Mouse (Mus musculus) MEL (cell line): ENCODE measurements around the gene Rnf151. TPM values are rescaled to one million over a fixed set of nuclear protein-coding genes. Genes with fewer than 3 reads are reported as not detected.

Source experiments
- DNase-seq: peaks from one replicate; pipeline ENCODE4 v3.0.0; 2011; ENCODE audit warnings: low read depth, low spot score
- H3K27ac ChIP-seq: 2 replicates; pipeline ENCODE4 v1.5.1; 2012; ENCODE audit warnings: low read depth, mild to moderate bottlenecking, control low read depth, low read length, moderate library complexity; ENCODE audit not compliant: control insufficient read depth
- H3K27me3 ChIP-seq, 2 experiments: fragments of 150-350 bp in 1 of 2; sonication (generic) in 1 of 2; 2 replicates each; pipeline ENCODE4 v1.6.1; 2012; ENCODE audit warnings: low read length in 2 of 2, mild to moderate bottlenecking in 2 of 2, improper control_type of control experiment in 1 of 2, moderate library complexity in 1 of 2; ENCODE audit not compliant: insufficient read depth in 2 of 2, control insufficient read depth in 1 of 2
- H3K36me3 ChIP-seq, 2 experiments: 2 replicates each; pipeline ENCODE4 v1.6.1; 2012 to 2014; ENCODE audit warnings: low read length in 2 of 2, improper control_type of control experiment in 1 of 2, inconsistent platforms in 1 of 2, mild to moderate bottlenecking in 1 of 2; ENCODE audit not compliant: insufficient read depth in 2 of 2, control insufficient read depth in 1 of 2
- H3K4me1 ChIP-seq, 2 experiments: fragments of 150-350 bp in 1 of 2; sonication (generic) in 1 of 2; 2 replicates each; pipeline ENCODE4 v1.6.1; 2012; ENCODE audit warnings: low read length in 2 of 2, improper control_type of control experiment in 1 of 2, mild to moderate bottlenecking in 1 of 2; ENCODE audit not compliant: insufficient read depth in 2 of 2, control insufficient read depth in 1 of 2
- H3K4me3 ChIP-seq, 2 experiments: fragments of 150-350 bp in 1 of 2; sonication (generic) in 1 of 2; 2 replicates each; pipeline ENCODE4 v1.5.1; 2012; ENCODE audit warnings: low read depth in 2 of 2, low read length in 2 of 2, mild to moderate bottlenecking in 2 of 2, moderate library complexity in 2 of 2, control low read depth in 1 of 2, improper control_type of control experiment in 1 of 2; ENCODE audit not compliant: control insufficient read depth in 1 of 2, insufficient read depth in 1 of 2
- H3K79me2 ChIP-seq: 2 replicates; pipeline ENCODE4 v1.6.1; 2012; ENCODE audit warnings: mild to moderate bottlenecking, low read length, moderate library complexity; ENCODE audit not compliant: control insufficient read depth, poor library complexity, insufficient read depth
- H3K9ac ChIP-seq: 2 replicates; pipeline ENCODE4 v1.6.1; 2012; ENCODE audit warnings: low read depth, mild to moderate bottlenecking, control low read depth, low read length, moderate library complexity; ENCODE audit not compliant: control insufficient read depth, poor library complexity, severe bottlenecking
- H3K9me3 ChIP-seq: fragments of 150-350 bp; sonication (generic); replicated peaks from 2 replicates; pipeline ENCODE4 v1.6.1; 2012; ENCODE audit warnings: mild to moderate bottlenecking, low read length, improper control_type of control experiment, moderate library complexity; ENCODE audit not compliant: insufficient read depth
- BHLHE40 ChIP-seq: IDR thresholded peaks from 2 replicates; pipeline ENCODE4 v1.6.1; 2012; ENCODE audit warnings: low read depth, mild to moderate bottlenecking, inconsistent platforms, low read length, improper control_type of control experiment, borderline replicate concordance
- CHD1 ChIP-seq: IDR thresholded peaks from 2 replicates; pipeline ENCODE4 v1.6.1; 2012; ENCODE audit warnings: low read depth, mild to moderate bottlenecking, inconsistent platforms, low read length, improper control_type of control experiment
- CHD2 ChIP-seq: IDR thresholded peaks from 2 replicates; pipeline ENCODE4 v1.6.1; 2011; ENCODE audit warnings: low read length, improper control_type of control experiment
- CTCF ChIP-seq, 3 experiments: IDR thresholded peaks in 2 of 3; conservative IDR thresholded peaks in 1 of 3; 2 replicates each; pipeline ENCODE4 v1.5.1; 2011 to 2012; ENCODE audit warnings: low read length in 3 of 3, low read depth in 2 of 3, mild to moderate bottlenecking in 2 of 3, improper control_type of control experiment in 1 of 3, inconsistent platforms in 1 of 3, mixed read lengths in 1 of 3, moderate library complexity in 1 of 3; ENCODE audit not compliant: control insufficient read depth in 1 of 3, insufficient read depth in 1 of 3, poor library complexity in 1 of 3, severe bottlenecking in 1 of 3
- ELF1 ChIP-seq: IDR thresholded peaks from 2 replicates; pipeline ENCODE4 v1.6.1; 2014; ENCODE audit warnings: low read depth, mild to moderate bottlenecking, inconsistent platforms, low read length, improper control_type of control experiment, moderate library complexity
- EP300 ChIP-seq, 2 experiments: IDR thresholded peaks; 2 replicates each; pipeline ENCODE4 v1.6.1; 2011; ENCODE audit warnings: improper control_type of control experiment in 2 of 2, low read length in 2 of 2, low read depth in 1 of 2, mild to moderate bottlenecking in 1 of 2
- ETS1 ChIP-seq: IDR thresholded peaks from 2 replicates; pipeline ENCODE4 v1.6.1; 2012; ENCODE audit warnings: low read depth, mild to moderate bottlenecking, inconsistent platforms, low read length, improper control_type of control experiment, moderate library complexity
- GABPA ChIP-seq: IDR thresholded peaks from 2 replicates; pipeline ENCODE4 v1.6.1; 2012; ENCODE audit warnings: low read depth, mild to moderate bottlenecking, inconsistent platforms, low read length, improper control_type of control experiment, moderate library complexity
- GATA1 ChIP-seq: IDR thresholded peaks from 2 replicates; pipeline ENCODE4 v1.6.1; 2011; ENCODE audit warnings: low read depth, low read length, improper control_type of control experiment
- HCFC1 ChIP-seq: IDR thresholded peaks from 2 replicates; pipeline ENCODE4 v1.6.1; 2012; ENCODE audit warnings: low read depth, mild to moderate bottlenecking, inconsistent platforms, low read length, improper control_type of control experiment, moderate library complexity
- JUND ChIP-seq: IDR thresholded peaks from 2 replicates; pipeline ENCODE4 v1.6.1; 2011; ENCODE audit warnings: low read depth, mild to moderate bottlenecking, improper control_type of control experiment, low read length
- KAT2A ChIP-seq: conservative IDR thresholded peaks from 2 replicates; pipeline ENCODE4 v1.6.1; 2012; ENCODE audit warnings: low read depth, low read length, improper control_type of control experiment, inconsistent platforms
- MAFK ChIP-seq: IDR thresholded peaks from 2 replicates; pipeline ENCODE4 v1.6.1; 2011; ENCODE audit warnings: low read depth, mild to moderate bottlenecking, low read length, improper control_type of control experiment, borderline replicate concordance
- MAZ ChIP-seq: IDR thresholded peaks from 2 replicates; pipeline ENCODE4 v1.6.1; 2012; ENCODE audit warnings: low read depth, mild to moderate bottlenecking, inconsistent platforms, low read length, improper control_type of control experiment
- MEF2A ChIP-seq: IDR thresholded peaks from 2 replicates; pipeline ENCODE4 v1.6.1; 2014; ENCODE audit warnings: low read depth, mild to moderate bottlenecking, inconsistent platforms, low read length, improper control_type of control experiment; ENCODE audit not compliant: poor library complexity, insufficient replicate concordance, severe bottlenecking; ENCODE audit errors: extremely low read depth
- MXI1 ChIP-seq: IDR thresholded peaks from 2 replicates; pipeline ENCODE4 v1.6.1; 2011; ENCODE audit warnings: mild to moderate bottlenecking, low read depth, low read length, improper control_type of control experiment
- MYB ChIP-seq: IDR thresholded peaks from 2 replicates; pipeline ENCODE4 v1.6.1; 2011; ENCODE audit warnings: mild to moderate bottlenecking, low read depth, low read length, improper control_type of control experiment
- MYC ChIP-seq: IDR thresholded peaks from 2 replicates; pipeline ENCODE4 v1.6.1; 2011; ENCODE audit warnings: low read depth, mild to moderate bottlenecking, low read length, improper control_type of control experiment, moderate library complexity
- NELFE ChIP-seq: IDR thresholded peaks from 2 replicates; pipeline ENCODE4 v1.6.1; 2011; ENCODE audit warnings: low read depth, low read length, improper control_type of control experiment
- NRF1 ChIP-seq: IDR thresholded peaks from 2 replicates; pipeline ENCODE4 v1.6.1; 2014; ENCODE audit warnings: low read depth, mild to moderate bottlenecking, inconsistent platforms, low read length, improper control_type of control experiment, moderate library complexity; ENCODE audit not compliant: poor library complexity, insufficient read depth, severe bottlenecking
- POLR2A ChIP-seq, 2 experiments: IDR thresholded peaks; 2 replicates each; pipeline ENCODE4 v1.6.1; 2011 to 2012; ENCODE audit warnings: low read length in 2 of 2, mild to moderate bottlenecking in 2 of 2, control low read depth in 1 of 2, improper control_type of control experiment in 1 of 2, low read depth in 1 of 2, moderate library complexity in 1 of 2; ENCODE audit not compliant: control insufficient read depth in 1 of 2, insufficient read depth in 1 of 2, poor library complexity in 1 of 2
- POLR2AphosphoS2 ChIP-seq: IDR thresholded peaks from 2 replicates; pipeline ENCODE4 v1.6.1; 2011; ENCODE audit warnings: low read length, improper control_type of control experiment
- POLR2AphosphoS5 ChIP-seq: IDR thresholded peaks from 2 replicates; pipeline ENCODE4 v1.6.1; 2012; ENCODE audit warnings: low read depth, borderline replicate concordance, mild to moderate bottlenecking, inconsistent platforms, low read length, moderate library complexity, mixed read lengths
- RAD21 ChIP-seq: IDR thresholded peaks from 2 replicates; pipeline ENCODE4 v1.6.1; 2011; ENCODE audit warnings: mild to moderate bottlenecking, low read depth, low read length, improper control_type of control experiment
- RCOR1 ChIP-seq: IDR thresholded peaks from 2 replicates; pipeline ENCODE4 v1.6.1; 2012; ENCODE audit warnings: low read depth, mild to moderate bottlenecking, inconsistent platforms, low read length, improper control_type of control experiment
- SIN3A ChIP-seq: IDR thresholded peaks from 2 replicates; pipeline ENCODE4 v1.6.1; 2012; ENCODE audit warnings: low read length, improper control_type of control experiment, inconsistent platforms
- SMC3 ChIP-seq: IDR thresholded peaks from 2 replicates; pipeline ENCODE4 v1.6.1; 2011; ENCODE audit warnings: low read depth, low read length, improper control_type of control experiment
- TBP ChIP-seq: IDR thresholded peaks from 2 replicates; pipeline ENCODE4 v1.8.0; 2011; ENCODE audit warnings: low read depth, low read length, improper control_type of control experiment
- TCF12 ChIP-seq: IDR thresholded peaks from 2 replicates; pipeline ENCODE4 v1.6.1; 2014; ENCODE audit warnings: low read depth, mild to moderate bottlenecking, inconsistent platforms, low read length, improper control_type of control experiment, moderate library complexity
- UBTF ChIP-seq: IDR thresholded peaks from 2 replicates; pipeline ENCODE4 v1.6.1; 2012; ENCODE audit warnings: low read depth, mild to moderate bottlenecking, inconsistent platforms, low read length, improper control_type of control experiment, moderate library complexity, borderline replicate concordance; ENCODE audit not compliant: insufficient read depth
- USF1 ChIP-seq: IDR thresholded peaks from 2 replicates; pipeline ENCODE4 v1.6.1; 2014; ENCODE audit warnings: low read depth, mild to moderate bottlenecking, inconsistent platforms, low read length, improper control_type of control experiment, moderate library complexity
- ZC3H11A ChIP-seq: IDR thresholded peaks from 2 replicates; pipeline ENCODE4 v1.6.1; 2012; ENCODE audit warnings: low read depth, mild to moderate bottlenecking, inconsistent platforms, low read length, improper control_type of control experiment
- ZMIZ1 ChIP-seq: IDR thresholded peaks from 2 replicates; pipeline ENCODE4 v1.6.1; 2012; ENCODE audit warnings: low read depth, mild to moderate bottlenecking, inconsistent platforms, low read length, improper control_type of control experiment, moderate library complexity
- ZNF384 ChIP-seq: IDR thresholded peaks from 2 replicates; pipeline ENCODE4 v1.6.1; 2012; ENCODE audit warnings: low read depth, mild to moderate bottlenecking, inconsistent platforms, low read length, improper control_type of control experiment
- polyA plus RNA-seq, 2 experiments: library from polyadenylated mRNA; stranded (reverse) in 1 of 2; unstranded in 1 of 2; fragments of >175 nt in 1 of 2; fragments of >200 nt in 1 of 2; gene quantifications; 2 replicates each; pipeline versions ENCODE4 v1.2.1 to v1.2.4; 2012; ENCODE audit warnings: low replicate concordance in 2 of 2, low read depth in 1 of 2; ENCODE audit not compliant: insufficient read length in 2 of 2, insufficient read depth in 1 of 2, missing spikeins in 1 of 2
- total RNA-seq: library from RNA; depleted of rRNA; stranded (reverse); fragments of 300-350 nt; gene quantifications from 2 replicates; pipeline ENCODE4 v1.2.3, GENCODE M21; 2012

Rnf151 gene
- total and polyA plus RNA-seq, 3 experiments = 0.23 to 0.40 TPM; not detected in 1

DNA sequence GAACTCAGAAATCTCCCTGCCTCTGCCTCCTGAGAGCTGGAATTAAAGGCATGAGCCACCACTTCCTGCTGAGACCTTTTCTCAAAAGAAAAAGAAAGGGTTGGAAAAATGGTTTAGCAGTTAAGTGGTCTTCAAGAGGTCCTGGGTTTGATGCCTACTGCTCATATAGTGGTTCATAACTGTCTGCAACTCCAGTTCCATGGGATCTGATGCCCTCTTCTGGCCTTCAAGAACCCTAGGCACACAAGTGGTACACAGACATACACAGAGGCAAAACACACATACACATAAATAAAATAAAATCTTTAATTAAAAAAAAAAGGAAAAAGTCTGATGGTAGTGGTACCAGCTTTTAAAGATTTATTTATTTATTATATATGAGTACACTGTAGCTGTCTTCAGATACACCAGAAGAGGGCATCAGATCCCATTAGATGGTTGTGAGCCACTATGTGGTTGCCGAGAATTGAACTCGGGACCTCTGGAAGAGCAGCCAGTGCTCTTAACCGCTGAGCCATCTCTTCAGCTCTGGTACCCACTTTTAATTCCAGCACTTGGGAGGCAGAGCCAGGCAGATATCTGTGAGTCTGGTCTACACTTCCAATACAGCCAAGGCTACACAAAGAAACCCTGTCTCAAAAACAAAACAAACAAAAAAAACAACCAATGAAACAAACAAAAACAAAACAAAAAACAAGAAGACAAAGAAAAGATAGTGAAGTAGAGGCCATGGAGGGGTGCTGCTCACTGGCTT lies 8.0 kb upstream of the Rnf151 start (continued):
- TF ChIP-seq CHD2 = no peak

- Histone ChIP-seq H3K79me2 (peaks cover 41% of the 10 kb centered on the region), H3K27me3 (no peaks in the 10 kb centered on the region), H3K4me1 (peaks cover 0 to 7% of the 10 kb centered on the region in 2 experiments; a peak in 3 of 4 replicates), H3K9me3 (no peaks in the 10 kb centered on the region), H3K27ac (peak within 1 kb of the TSS; percentile 74), H3K9ac (peak within 1 kb of the TSS; percentile 79), H3K4me3 (peak within 1 kb of the TSS; percentile 70 to 85), H3K36me3 (peaks cover 5 to 10% of the 10 kb centered on the region in 2 experiments; a peak in 2 of 4 replicates)
- DNase-seq = peak; percentile 95
- TF ChIP-seq GABPA (no peak), HCFC1 (peak; percentile 91), RCOR1 (no peak), EP300 (IDR thresholded peaks at IDR 0.05; ENCODE audit: low read depth in 1 of 2, low read length in 2 of 2) (no peak), RAD21 (no peak), MAFK (no peak), USF1 (no peak), MYC (0 out of 2 replicates have a peak, but pooled peaks have one; percentile 21), ELF1 (peak; percentile 61), NRF1 (peak; percentile 98), POLR2A (IDR thresholded peaks at IDR 0.05; ENCODE audit: control insufficient read depth in 1 of 2, insufficient read depth in 1 of 2, low read depth in 1 of 2, low read length in 2 of 2, poor library complexity in 1 of 2) (peak; percentile 73 to 96; a peak in 3 of 4 replicates), SIN3A (peak; percentile 82), GATA1 (no peak), ZNF384 (no peak), TCF12 (0 out of 2 replicates have a peak, but pooled peaks have one; percentile 60), CHD2 (no peak), BHLHE40 (no peak), ZC3H11A (no peak), MAZ (no peak), UBTF (no peak), MYB (no peak), KAT2A (no peak; the same call in 1 of the 2 replicates), ETS1 (no peak), ZMIZ1 (peak; percentile 70; the same call in 1 of the 2 replicates), TBP (peak; percentile 82), POLR2AphosphoS5 (no peak), JUND (no peak), POLR2AphosphoS2 (peak; percentile 88), NELFE (peak; percentile 94), MXI1 (peak; percentile 79; the same call in 1 of the 2 replicates), SMC3 (peak; percentile 32; the same call in 1 of the 2 replicates), MEF2A (no peak), CTCF (IDR thresholded peaks at IDR 0.05 in 2 of 3, conservative IDR thresholded peaks at IDR 0.05 in 1 of 3; ENCODE audit: control insufficient read depth in 1 of 3, insufficient read depth in 1 of 3, low read depth in 2 of 3, low read length in 3 of 3, poor library complexity in 1 of 3, severe bottlenecking in 1 of 3) (peak; percentile 89 to 97 (median 93)), CHD1 (no peak)
Observed at GRCm38 (mm10) chr17:24724184-24724583, 6.3 kb upstream of the Rnf151 start, which contains the start of gene Ndufb10. Gene Ndufb10, minus strand, starts transcription at chr17:24724478.
